Mouse (Mus musculus) layer of hippocampus, adult 11-12 months (tissue): ENCODE data around the gene Ankdd1b.

ENCODE experiments used
- DNase-seq: peaks from one replicate; pipeline ENCODE4 v3.0.0; 2022; ENCODE audit warnings: low spot score

Gene Ankdd1b

DNA sequence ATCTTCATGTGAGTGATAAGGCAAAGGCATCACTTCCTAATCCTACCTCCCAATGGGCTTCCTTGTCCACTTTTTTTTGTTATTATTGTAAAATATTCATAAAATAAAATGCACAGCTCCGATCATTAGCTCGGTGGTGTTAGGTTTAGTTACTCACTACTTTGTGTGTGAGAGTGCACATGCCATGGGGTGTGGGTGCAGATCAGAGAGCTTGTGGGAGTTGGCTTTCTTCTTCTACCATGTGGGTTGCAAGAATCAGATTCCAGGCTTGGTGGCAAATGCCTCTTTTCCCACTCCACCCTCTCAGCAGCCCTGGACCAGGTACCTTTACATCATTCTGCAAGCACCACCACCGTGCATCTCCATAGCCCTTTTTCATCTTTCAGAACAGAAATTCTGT, 18.4 kb downstream of the Ankdd1b start:
- no peak for DNase-seq

DNA sequence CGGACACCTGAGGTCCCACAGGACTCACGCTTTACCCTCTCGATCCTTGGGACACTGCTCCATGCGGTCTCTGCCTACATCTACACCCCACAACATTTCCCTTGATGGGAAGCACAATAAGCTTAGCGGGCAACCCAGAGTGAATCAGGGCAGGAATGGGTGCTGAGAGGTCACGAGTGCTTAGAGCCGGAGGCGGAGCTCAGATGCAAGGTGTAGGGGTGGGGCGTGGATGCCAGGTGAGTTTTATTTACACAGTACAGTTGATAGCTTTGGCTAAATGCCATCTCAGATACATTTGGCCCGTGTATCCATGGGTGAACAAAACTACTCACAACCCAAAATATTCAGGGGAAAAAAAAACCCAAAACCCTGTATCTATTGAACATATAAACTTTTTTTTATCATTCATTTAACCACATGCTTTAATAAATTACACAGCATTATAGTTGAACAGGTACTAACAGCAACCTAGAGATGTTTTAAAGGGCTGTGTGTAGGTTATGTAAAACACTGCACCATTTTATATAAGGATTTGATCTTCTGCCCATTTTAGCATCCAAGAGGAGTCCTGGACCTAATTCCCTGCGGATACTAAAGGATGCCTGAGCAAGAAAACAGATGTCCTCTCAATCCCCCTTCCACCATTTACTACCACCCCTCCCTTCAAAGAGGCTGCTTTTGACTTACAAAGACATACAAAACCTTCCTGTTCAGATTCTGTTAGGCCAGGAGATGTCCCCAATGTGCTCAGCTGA, 19.4 kb downstream of the Ankdd1b start:
- no peak for DNase-seq

- no peak for DNase-seq
Measured at GRCm38 (mm10) chr13:96450869-96451268, 20.1 kb downstream of the Ankdd1b start.

DNA sequence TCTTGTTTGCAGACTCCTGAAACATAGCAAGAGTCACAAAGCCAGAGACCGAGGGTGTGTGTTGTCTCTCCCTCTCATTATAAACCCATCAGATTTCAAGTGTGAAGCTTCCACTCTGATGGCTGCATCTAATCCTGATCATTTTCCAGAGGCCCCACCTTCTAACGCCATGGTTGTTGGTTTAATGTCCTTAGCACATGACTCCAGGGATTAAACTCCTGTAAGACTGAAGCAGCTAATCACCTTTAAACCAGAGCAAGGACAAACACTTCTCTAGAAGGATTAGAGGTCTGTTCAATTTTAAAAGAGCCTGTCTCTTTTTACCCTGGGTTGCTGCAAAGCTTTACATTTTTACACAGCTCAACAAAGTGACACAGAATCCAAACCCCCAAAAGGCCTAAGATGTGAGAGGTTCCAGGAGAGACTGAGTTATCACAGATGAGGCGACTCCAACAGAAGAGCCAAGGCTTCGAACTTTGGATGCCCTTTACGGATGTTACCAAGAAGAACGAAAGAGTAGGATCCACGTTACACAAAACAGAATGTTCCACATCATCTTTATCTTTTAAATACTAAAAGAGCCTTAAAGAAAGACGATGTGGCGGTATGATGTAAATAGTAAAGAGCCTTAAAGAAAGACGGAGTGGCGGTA, 20.7 kb downstream of the Ankdd1b start:
- DNase-seq, result no peak

DNA sequence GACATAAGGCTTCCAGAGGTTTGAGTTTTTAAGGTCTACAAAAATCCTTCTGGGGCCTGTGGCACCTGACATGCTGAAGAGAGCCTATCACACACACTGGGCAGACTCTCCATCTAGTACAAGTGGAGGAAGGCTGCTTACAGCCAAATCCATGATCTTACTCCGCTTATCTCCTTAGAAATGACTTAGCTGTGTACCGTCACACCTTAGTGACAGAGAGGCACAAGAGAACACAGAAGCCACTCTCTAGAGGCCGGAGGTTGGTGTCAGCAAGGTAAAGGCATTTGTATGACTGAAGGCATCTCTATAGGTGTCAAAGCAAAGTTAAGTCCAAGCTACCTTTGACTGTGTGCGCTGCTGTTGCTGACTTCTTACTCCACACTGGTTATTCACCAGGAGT, 30.6 kb downstream of the Ankdd1b start:
- DNase-seq, result no peak

DNA sequence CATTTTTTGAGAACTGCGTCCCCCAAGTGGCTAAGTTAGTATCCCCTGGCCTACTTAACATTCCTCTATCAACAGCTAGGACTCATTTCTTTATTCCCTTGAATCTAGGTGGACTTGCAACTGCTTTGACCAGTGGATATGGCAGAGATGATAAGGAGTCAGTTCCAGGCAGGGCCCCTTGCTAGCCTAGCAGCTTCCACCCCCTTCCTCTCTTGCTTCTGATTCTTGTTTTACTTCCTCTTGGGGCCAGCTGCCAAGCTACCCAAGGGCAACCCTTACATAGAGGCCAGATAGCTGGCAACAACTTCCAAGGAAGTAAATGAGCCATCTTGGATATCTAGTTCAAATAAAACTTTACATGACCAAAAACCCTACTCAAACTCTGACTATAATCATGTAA, 34.1 kb downstream of the Ankdd1b start:
- DNase-seq, result no peak

GRCm38 (mm10) chr13:96435793-96436192, 35.2 kb downstream of the Ankdd1b start:
- DNase-seq, result no peak

DNA sequence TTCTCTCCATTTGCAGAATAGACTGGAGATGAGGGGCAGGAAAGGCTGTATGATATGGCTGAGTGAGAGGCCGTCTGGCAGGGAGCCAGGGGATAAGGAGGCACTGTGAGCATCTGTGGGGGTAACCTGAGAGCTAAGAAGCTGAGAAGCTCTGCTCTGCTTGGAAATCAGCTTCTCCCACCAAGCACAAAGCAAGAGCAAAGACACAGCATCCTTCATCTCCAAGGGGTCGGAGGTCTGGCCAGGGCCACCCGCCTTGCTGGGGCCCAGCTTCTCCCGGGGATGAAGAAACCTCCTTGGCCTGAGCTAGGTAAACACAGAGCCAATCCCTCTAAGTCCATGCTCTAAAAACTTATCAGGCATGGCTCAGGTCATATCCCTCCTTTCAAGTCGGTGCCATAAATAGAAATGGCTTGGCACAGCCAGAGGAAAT, 36.1 kb downstream of the Ankdd1b start:
- DNase-seq, result no peak

DNA sequence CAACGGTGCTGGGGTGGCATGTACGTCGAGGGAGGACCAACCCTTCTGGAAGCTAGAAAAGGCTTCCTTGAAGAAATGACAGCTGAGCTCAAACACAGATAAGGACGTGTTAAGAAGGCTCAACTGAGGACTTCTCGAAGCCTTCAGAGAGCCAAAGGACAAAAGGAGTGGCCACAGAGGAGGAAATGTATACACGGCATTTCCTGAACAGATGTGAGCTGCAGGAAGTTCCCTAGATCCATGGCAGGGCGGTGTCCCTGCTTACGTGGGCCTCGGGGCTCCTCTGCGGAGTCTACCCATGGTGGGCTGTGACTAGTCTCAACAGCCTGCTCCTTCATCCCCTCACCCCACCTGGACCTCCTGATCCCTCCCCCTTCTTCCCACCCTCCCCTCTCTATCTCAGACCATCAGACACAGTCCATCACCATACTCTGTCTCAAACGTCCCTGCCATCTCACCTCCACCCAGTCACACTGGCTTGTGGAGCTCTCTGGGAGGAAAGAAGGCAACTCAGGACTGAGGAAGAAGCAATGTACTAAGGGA, 37.3 kb downstream of the Ankdd1b start:
- DNase-seq, result no peak

DNA sequence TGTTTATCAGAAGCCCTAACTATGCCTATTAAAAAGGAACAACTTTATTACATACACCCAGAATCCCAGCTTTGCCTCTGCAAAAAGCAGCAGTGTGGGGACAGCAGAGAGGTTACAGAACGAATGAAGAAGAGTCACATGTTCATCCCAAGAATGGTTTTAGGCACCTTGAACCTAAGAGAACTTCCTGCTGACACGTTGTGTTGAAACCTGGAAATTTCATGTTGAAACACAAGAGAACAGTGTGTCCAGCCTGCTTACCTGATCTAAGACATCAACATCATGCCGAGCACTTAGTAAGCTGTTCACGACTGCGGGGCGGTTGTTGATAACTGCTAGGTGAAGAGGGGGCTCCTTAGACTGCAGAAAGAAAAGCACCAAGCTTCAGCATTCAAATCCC, 38.0 kb downstream of the Ankdd1b start:
- DNase-seq, result no peak

DNA sequence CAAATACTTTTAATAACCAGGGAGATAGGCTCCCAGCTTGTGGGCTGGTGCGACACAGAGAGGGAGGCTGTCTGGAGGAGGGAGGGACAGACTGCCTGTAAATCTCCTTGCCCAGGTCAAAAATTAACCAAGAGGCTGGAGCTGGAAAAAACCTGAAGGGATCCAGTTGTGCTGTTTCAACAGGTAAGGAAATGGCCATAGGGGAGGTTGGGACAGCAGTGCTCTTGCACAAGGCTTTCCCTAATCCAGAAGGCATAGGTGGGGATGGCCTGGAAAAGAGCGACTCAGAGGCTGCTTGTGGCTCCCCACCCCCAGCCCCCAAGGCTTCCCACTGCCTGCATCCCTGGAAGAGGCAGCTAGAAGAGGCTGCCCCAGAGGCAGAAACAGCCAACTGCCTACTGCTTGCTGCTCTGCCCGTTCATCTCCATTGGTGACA, 38.6 kb downstream of the Ankdd1b start:
- DNase-seq, result no peak

GRCm38 (mm10) chr13:96431595-96432156, 39.3 kb downstream of the Ankdd1b start:
- peak; percentile 92 for DNase-seq

DNA sequence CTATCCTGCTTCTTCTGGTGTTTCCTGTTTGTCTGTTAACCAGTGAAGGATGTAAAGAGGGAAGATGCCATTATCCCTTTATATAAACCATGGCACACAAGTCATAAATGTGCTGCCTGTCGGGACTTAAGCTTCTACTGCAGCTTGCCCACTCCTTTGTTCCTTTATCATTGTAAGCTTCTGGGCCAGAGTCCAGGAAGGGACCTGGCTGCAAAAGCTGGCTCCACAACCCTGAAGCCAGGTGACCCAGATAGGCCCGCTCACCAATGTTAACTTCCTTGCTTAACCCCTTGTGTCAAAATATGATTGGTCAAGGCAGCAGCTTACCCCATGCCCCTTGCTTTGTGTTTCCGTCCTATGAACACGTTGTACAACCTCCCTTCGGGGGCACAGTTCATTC, 42.5 kb downstream of the Ankdd1b start:
- no peak for DNase-seq

DNA sequence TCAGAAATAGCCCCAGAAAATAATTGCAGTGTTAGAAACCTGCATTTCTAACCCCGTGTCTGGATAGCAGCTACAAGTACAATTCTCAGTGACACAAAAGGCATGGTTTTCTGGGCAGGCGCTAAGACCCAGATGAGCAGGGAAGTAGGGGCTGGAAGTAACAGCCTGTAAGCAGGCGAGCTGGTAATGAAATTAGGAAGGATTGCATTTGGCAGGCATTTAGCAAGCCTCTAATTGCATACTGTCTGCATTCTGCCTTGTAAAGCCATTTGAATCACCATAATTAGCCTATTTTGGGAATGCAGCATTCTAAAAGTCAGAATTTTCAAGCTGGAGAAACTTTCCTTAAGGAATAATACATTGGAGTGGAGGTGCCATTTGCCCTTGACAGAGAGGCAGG, 45.0 kb downstream of the Ankdd1b start:
- no peak for DNase-seq

DNA sequence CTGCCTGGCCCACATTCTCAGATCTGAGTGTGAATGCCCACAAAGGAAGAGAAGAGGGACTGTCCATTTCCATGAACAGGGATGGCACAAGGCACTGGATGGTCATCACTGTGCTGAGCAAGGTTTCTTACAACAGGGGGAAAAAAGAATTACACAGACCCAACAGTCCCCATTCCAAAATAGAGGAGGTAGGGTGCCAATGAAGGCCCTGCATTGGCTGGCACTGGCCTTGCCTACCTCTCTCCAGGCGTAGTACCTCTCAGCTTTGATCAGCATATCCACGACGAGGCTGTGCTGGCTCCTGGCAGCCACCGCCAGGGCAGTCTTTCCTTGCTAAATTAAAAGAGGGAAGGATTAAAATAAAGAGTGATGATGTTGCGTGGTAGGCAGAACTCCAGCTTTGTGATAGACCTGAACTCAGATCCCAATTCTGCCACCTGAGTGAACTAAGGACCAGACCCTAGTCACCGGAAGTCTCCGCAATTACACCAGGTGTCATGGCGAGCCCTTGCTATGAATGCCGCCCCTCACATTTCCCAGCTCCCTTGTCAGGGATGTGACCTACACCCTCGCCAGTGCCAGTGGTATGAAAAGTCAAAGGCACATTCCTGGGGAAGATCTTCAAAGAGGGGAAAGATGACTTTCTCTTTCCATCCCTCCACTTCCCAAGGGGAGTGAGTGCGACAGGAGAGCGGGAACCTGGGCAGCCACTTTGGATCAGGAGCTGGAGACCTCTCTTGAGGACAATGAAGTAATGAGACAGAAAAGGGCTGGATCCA, 46.3 kb downstream of the Ankdd1b start:
- DNase-seq, result no peak

DNA sequence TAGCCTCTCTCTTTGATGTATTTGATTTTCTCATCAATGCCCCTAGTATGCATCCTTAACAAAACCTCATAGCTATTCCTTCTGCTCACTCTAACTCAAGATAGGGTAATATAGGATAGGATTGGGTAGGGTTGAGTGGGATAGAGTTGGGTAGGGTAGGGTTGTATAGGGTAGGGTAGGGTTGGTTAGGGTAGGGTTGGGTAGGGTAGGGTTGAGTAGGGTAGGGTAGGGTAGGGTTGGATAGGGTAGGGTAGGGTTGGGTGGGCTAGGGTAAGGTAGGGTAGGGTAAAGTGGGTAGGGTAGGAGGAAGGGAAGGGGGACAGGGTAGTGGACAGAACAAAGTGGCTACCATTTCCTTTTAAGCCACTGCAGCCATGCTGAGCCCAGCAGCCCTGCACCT, 49.8 kb downstream of the Ankdd1b start:
- DNase-seq, result no peak

- no peak for DNase-seq
Measured at GRCm38 (mm10) chr13:96418487-96418886, 52.5 kb downstream of the Ankdd1b start.

GRCm38 (mm10) chr13:96417261-96417813, 53.7 kb downstream of the Ankdd1b start:
- DNase-seq, result no peak

GRCm38 (mm10) chr13:96416380-96416779, 54.6 kb downstream of the Ankdd1b start:
- no peak for DNase-seq

DNA sequence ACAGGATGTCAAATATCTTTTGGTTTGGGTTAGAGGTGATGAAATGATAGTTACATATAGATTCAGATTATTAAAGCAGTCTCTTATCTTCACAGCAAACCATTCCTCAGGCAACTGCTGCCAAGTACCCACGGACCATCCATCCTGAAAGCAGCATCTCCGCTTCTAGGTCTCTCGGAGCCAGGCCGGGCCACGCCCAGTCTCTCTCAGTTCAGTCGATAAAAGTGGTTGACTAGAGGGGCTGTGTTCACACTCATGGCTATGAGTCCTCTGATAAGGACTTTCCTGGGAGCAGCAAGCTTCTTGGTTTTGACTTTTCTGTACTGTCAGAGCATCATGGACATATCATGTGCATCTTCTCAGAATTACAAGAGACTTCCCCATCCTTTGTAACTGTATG, 56.6 kb downstream of the Ankdd1b start:
- DNase-seq, result no peak

- DNase-seq, result no peak
Measured at GRCm38 (mm10) chr13:96408786-96409185, 62.2 kb downstream of the Ankdd1b start.

- DNase-seq, result peak; percentile 54
Measured at GRCm38 (mm10) chr13:96407040-96407439, 64.0 kb downstream of the Ankdd1b start.
